Mouse (Mus musculus) hindbrain, embryonic 15.5 days (tissue): ENCODE data around the gene Snd1. TPM values are rescaled to one million over a fixed set of nuclear protein-coding genes. Genes with fewer than 3 reads are reported as not detected.

ENCODE experiments used
- ATAC-seq: fragments of 200-750 bp; cut with Nextera tagmentation; 2 replicates; pipeline ENCODE4 v1.8.0; 2017; ENCODE audit warnings: low read depth, moderate number of reproducible peaks, moderate TSS enrichment; ENCODE audit not compliant: low FRiP score
- H3K27ac ChIP-seq: fragments of 300-500 bp; sonication (generic); replicated peaks from 2 replicates; pipeline ENCODE4 v1.5.1; 2015; ENCODE audit warnings: mild to moderate bottlenecking, inconsistent platforms
- H3K27me3 ChIP-seq: fragments of 300-500 bp; sonication (generic); 2 replicates; pipeline ENCODE4 v1.6.1; 2015; ENCODE audit warnings: control low read depth, inconsistent platforms
- H3K36me3 ChIP-seq: fragments of 300-500 bp; sonication (generic); 2 replicates; pipeline ENCODE4 v1.6.1; 2015; ENCODE audit warnings: control low read depth, inconsistent platforms
- H3K4me1 ChIP-seq: fragments of 300-500 bp; sonication (generic); replicated peaks from 2 replicates; pipeline ENCODE4 v1.6.1; 2015; ENCODE audit warnings: control low read depth, inconsistent platforms
- H3K4me2 ChIP-seq: fragments of 300-500 bp; sonication (generic); 2 replicates; pipeline ENCODE4 v1.6.1; 2015; ENCODE audit warnings: moderate library complexity, mild to moderate bottlenecking, inconsistent platforms
- H3K4me3 ChIP-seq: fragments of 300-500 bp; sonication (generic); 2 replicates; pipeline ENCODE4 v1.5.1; 2015; ENCODE audit warnings: mild to moderate bottlenecking, inconsistent platforms
- H3K9ac ChIP-seq: fragments of 300-500 bp; sonication (generic); 2 replicates; pipeline ENCODE4 v1.6.1; 2015; ENCODE audit warnings: inconsistent platforms
- H3K9me3 ChIP-seq: fragments of 300-500 bp; sonication (generic); 2 replicates; pipeline ENCODE4 v1.6.1; 2016; ENCODE audit warnings: control low read depth, inconsistent platforms
- WGBS: fragments of 180-500 bp; shearing (Covaris S2); methylation state at CpG from one replicate; pipeline ENCODE4 v1.1.7; 2015; 5-methylcytosine and 5-hydroxymethylcytosine counted together
- polyA plus RNA-seq: library from polyadenylated mRNA; unstranded; fragments of >200 nt; fragmentation: Nextera tagmentation; extraction: Ambion mirVana; gene quantifications from 2 replicates; pipeline ENCODE4 v1.2.1, GENCODE M21; 2015

Snd1 gene
- polyA plus RNA-seq, 1 experiment from 2014 or later = 76.4 TPM

DNA sequence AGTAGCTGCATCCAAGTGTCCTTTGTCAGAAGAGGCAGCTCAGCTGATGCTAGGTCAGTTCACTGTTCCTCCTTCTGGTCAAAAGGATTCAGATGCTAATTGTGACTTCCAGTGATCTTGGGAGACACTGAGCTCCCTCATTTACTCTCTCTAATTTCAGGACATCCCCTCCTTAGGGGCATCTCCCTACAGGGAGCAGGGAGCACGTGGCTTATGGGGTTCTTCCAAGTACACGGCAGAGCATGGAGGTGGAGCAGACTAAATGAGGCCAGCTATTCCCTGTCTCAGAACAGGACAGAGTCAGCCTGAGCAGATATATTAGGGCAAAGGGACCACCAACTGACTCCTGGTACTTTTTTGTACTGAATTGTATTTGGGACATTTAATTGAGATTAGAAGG lies 385.5 kb downstream of the Snd1 start:
- H3K9me3 ChIP-seq = no peaks in the 10 kb centered on the region
- WGBS = 24% methylated on average over 2 of the region's 2 CpGs
- ATAC-seq = no peak

DNA sequence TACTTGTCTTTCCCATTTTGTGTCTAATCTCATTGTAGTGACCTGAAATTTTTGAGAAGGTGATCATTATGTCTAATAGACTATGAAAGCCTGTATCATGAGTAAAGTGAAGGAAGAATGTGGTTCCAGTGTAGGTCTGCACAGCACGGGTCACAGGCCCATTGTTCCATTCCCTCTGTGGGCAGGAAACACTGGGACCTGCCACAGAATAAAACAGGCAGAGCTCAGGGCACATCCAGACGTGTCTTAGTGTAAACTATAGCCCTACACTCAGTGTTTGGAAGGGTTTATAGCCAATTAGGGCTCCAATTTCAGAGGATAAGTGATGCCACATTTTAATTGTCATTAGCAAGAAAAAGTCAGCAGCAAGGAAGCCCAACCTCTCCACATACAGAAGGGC lies 386.0 kb downstream of the Snd1 start:
- Histone ChIP-seq H3K9me3 (no peaks in the 10 kb centered on the region), H3K4me2 (no peak overlapping the region), H3K9ac (no peak overlapping the region), H3K4me1 (peaks cover 26% of the 10 kb centered on the region), H3K36me3 (no peaks in the 10 kb centered on the region), H3K4me3 (no peak overlapping the region), H3K27ac (no peak overlapping the region), H3K27me3 (no peaks in the 10 kb centered on the region; the same call in 1 of the 2 replicates)
- 32% methylated on average over 2 of the region's 2 CpGs for WGBS
- ATAC-seq = no peak

More for the DNA sequence above, 385.5 kb downstream of the Snd1 start:
- Histone ChIP-seq H3K4me2 (no peak overlapping the region), H3K36me3 (no peaks in the 10 kb centered on the region), H3K9ac (no peak overlapping the region), H3K27ac (no peak overlapping the region), H3K27me3 (no peaks in the 10 kb centered on the region; the same call in 1 of the 2 replicates), H3K4me3 (no peak overlapping the region), H3K4me1 (peaks cover 24% of the 10 kb centered on the region)

DNA sequence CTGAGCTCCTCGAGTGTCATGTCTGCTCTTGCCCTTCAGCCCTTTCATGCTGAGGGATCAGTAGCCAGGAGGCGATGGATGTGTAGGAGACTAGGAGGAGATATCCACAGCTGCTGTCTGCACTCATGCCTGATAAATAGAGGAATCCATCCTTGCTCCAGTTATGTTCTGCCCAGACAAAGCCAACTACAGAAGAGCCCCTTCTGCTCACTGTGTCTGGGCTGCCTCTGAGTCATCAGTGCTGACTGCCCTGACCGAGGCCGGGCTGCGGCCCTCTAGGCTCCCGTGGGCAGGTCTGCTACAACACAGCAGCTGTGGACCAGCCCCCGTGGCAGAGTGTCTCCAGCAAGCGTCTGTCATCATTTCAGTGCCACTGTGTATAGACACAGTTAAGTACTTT lies 387.4 kb downstream of the Snd1 start:
- Histone ChIP-seq H3K4me3 (no peak overlapping the region), H3K36me3 (no peaks in the 10 kb centered on the region), H3K27ac (no peak overlapping the region), H3K9ac (no peak overlapping the region), H3K4me2 (no peak overlapping the region), H3K27me3 (no peaks in the 10 kb centered on the region; the same call in 1 of the 2 replicates), H3K4me1 (peaks cover 28% of the 10 kb centered on the region), H3K9me3 (no peaks in the 10 kb centered on the region)
- 46% methylated on average over 8 of the region's 8 CpGs for WGBS
- ATAC-seq = no peak

DNA sequence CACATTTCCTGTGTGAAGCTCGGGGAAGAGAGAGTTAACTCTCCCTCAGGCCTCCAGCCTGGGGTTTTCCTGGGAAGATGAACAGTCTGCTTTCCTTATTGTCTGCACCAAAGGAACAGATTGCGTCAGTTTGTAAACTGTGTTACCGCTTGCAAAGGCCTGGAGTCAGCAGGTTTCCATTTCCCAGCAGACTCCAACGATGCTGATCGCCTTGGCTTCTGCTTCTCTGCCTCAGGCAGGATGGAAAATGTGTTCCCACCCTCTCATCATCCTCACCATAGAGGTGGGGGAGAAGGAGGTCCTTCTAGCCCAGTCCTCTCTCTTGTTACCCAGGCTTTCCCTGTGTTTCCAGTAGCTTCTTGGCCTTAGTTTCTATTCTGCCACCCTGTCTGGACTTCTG lies 389.7 kb downstream of the Snd1 start:
- no peaks in the 10 kb centered on the region for H3K9me3 ChIP-seq
- no peak overlapping the region for H3K4me2 ChIP-seq
- no peaks in the 10 kb centered on the region for H3K36me3 ChIP-seq
- no peak overlapping the region for H3K9ac ChIP-seq
- peaks cover 36% of the 10 kb centered on the region for H3K4me1 ChIP-seq
- H3K27ac ChIP-seq = peak overlapping the region; percentile 44
- H3K27me3 ChIP-seq = no peaks in the 10 kb centered on the region
- peak; percentile 75 for ATAC-seq
- 15% methylated on average over 5 of the region's 5 CpGs for WGBS
- no peak overlapping the region for H3K4me3 ChIP-seq

DNA sequence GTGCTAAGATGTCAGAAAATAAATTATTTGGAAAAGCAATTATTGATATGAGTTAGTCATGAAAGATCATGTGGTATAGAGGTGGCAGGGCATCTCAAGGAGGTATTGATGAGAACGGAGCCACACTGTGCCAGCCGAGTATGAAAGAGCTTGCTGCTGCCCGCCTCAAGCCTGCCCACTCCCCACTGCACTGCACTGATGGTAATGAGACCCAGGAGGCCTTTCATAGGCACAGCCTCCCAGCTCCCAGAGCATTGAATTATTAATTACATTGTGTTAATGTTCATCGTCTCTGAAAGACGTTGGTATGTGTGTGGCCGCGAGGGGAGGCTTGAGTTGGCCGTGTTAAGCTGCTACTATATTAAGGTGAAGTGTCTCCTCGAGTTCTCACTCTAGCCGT lies 390.2 kb downstream of the Snd1 start:
- H3K36me3 ChIP-seq = no peaks in the 10 kb centered on the region
- ATAC-seq = peak; percentile 66
- WGBS = 25% methylated on average over 10 of the region's 10 CpGs
- H3K9me3 ChIP-seq = no peaks in the 10 kb centered on the region
- no peaks in the 10 kb centered on the region for H3K27me3 ChIP-seq
- H3K27ac ChIP-seq = peak overlapping the region; percentile 44
- peaks cover 35% of the 10 kb centered on the region for H3K4me1 ChIP-seq
- no peak overlapping the region for H3K4me3 ChIP-seq
- no peak overlapping the region for H3K4me2 ChIP-seq
- no peak overlapping the region for H3K9ac ChIP-seq

DNA sequence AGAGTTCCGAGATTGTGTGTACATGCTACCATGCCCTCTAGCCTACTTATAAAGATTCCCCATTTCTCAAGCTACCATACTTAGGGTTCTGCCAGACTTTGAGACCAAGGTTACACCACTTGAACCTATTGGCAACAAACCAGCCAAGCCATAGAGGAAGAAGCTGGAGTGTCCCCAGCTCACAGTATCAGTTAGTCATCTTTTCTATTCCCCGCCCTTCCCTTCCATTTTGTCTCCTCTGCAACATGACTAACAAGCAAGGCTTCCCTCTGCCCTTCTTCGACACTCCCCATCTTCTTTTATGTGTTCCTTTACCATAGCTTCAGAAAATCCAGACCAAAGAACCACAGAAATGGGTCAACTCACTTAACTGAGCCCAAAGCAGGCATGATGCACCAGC lies 391.3 kb downstream of the Snd1 start:
- ATAC-seq = no peak
- 97% methylated on average over 3 of the region's 3 CpGs for WGBS

DNA sequence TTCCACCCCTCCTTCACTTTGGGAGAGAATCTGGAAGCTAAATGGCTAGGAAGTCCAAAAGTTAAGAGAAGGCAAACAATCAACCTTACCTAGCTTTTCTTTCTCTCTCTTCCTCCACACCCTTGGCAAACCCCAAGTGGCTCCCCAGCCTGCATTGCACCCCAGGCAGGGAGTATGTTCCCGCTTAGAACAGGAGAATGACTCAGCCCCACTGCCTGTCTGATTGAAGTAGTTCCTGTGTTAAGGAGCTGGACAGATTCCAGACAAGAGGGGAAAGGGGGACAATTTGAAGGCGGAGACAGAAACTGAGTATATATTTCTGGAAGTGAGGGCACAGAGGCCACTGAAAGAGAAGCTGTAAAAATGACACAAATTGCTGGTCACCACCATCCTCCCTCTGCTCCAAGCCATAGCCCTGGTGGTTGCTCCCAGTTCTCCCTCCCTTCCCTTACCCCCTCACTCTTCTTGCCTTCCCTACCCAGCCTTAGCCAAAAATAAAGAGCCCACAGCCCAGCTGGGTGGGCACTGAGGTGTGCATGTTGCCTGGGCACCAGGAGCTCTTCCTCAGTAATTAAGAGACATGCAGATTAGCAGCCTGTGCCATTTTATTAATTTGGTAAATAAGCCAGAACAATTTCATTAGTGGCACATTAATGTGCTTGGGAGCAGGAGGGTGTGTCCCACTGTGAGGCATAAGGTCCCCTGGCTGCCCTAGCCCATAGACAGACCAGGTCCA lies 392.7 kb downstream of the Snd1 start:
- H3K36me3 ChIP-seq = no peaks in the 10 kb centered on the region
- no peaks in the 10 kb centered on the region for H3K9me3 ChIP-seq
- WGBS = 47% methylated on average over 2 of the region's 2 CpGs
- no peak overlapping the region for H3K27ac ChIP-seq
- no peaks in the 10 kb centered on the region for H3K27me3 ChIP-seq
- H3K4me2 ChIP-seq = no peak overlapping the region
- H3K9ac ChIP-seq = no peak overlapping the region
- no peak; the same call in 1 of the 2 replicates for ATAC-seq
- no peak overlapping the region for H3K4me3 ChIP-seq
- H3K4me1 ChIP-seq = peaks cover 44% of the 10 kb centered on the region

More for the DNA sequence above, 391.3 kb downstream of the Snd1 start:
- Histone ChIP-seq H3K4me1 (peaks cover 32% of the 10 kb centered on the region), H3K9ac (no peak overlapping the region), H3K4me2 (no peak overlapping the region), H3K27ac (no peak overlapping the region), H3K9me3 (no peaks in the 10 kb centered on the region), H3K36me3 (no peaks in the 10 kb centered on the region), H3K27me3 (no peaks in the 10 kb centered on the region), H3K4me3 (no peak overlapping the region)

DNA sequence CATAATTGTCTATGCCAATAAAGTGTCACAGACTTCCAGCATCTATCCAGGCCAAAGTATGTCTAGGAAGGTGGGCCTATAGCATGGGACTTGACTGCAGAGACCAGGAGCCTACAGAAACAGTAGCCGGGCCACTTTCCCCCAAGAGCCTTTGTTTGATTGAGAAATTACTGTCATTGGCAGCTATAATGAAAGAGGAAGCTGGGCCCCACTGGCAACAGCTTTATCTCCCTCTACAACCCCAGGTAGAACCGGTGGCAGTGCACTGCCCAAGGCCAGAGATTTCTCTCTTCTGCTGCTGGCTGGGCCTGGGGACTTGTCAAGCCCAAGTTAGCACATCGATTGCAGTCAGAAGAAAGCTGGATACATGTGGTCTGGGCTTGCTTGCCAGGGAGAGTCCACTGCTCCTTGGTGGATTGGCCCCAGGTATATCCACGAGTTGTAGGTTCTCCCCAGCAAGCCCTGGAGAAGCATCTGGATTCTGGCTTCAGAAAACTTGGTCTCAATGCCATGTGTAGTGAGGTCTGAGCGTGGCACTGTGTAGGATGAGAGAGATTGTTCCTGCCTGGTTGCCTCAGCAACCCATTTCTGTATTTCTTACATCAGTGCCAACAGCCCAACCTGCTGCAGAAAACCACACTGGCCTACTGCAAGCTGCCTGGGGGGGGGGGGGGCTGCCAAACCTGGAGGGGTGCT lies 396.9 kb downstream of the Snd1 start:
- 0 out of 2 replicates have a peak, but pooled peaks have one; percentile 12 for ATAC-seq
- Histone ChIP-seq H3K4me1 (peaks cover 50% of the 10 kb centered on the region), H3K27me3 (no peaks in the 10 kb centered on the region), H3K4me2 (no peak overlapping the region), H3K27ac (no peak overlapping the region), H3K9ac (no peak overlapping the region), H3K4me3 (no peak overlapping the region), H3K9me3 (no peaks in the 10 kb centered on the region), H3K36me3 (no peaks in the 10 kb centered on the region)
- 63% methylated on average over 5 of the region's 5 CpGs for WGBS

DNA sequence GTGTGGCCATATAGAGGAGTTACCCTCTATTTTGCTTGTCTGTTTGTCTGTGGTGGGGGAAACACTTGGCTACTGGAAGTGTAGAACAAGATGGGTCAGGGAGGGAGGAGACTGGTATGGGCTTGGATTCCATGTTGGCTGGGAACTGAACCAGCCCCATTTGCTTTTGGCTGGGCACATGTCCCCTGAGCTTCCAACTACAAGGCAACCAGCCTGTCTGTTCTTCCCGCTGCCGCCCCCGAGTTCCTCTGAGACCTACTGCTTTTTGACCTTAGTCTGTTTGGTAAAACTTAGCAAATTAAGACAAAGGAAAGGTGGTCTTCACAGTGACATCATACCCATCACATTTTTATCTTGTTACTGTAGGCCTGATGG lies 397.5 kb downstream of the Snd1 start:
- H3K27ac ChIP-seq = no peak overlapping the region

DNA sequence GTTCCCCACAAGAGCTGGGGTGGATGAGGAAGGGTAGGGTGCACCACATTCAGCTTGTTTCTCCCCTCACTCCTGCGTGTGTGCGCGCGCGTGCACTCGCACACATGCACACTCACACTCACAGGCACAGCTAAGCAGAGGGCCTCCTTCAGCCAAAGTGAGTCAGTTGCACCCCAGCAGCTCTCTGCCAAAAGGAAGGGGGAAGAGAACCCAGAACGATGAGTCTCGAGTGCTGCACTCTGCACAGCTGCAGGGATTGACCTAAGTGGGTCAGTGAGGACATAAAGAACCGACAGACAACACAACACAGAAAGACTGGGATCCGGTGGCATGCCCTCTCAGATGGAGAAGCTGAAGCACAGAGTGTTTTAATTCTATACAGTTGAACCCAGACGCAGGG lies 399.1 kb downstream of the Snd1 start:
- H3K9ac ChIP-seq = no peak overlapping the region
- H3K4me2 ChIP-seq = no peak overlapping the region
- no peaks in the 10 kb centered on the region for H3K27me3 ChIP-seq
- no peak for ATAC-seq
- WGBS = 78% methylated on average over 11 of the region's 11 CpGs
- no peaks in the 10 kb centered on the region for H3K9me3 ChIP-seq
- H3K36me3 ChIP-seq = no peaks in the 10 kb centered on the region
- H3K27ac ChIP-seq = peak overlapping the region; percentile 41; the same call in 1 of the 2 replicates
- H3K4me1 ChIP-seq = peaks cover 58% of the 10 kb centered on the region
- no peak overlapping the region for H3K4me3 ChIP-seq

More for the DNA sequence above, 397.5 kb downstream of the Snd1 start:
- peaks cover 55% of the 10 kb centered on the region for H3K4me1 ChIP-seq
- ATAC-seq = no peak
- no peaks in the 10 kb centered on the region for H3K9me3 ChIP-seq
- no peak overlapping the region for H3K9ac ChIP-seq
- H3K36me3 ChIP-seq = no peaks in the 10 kb centered on the region
- H3K4me3 ChIP-seq = no peak overlapping the region
- 91% methylated on average over 3 of the region's 3 CpGs for WGBS
- no peak overlapping the region for H3K4me2 ChIP-seq
- H3K27me3 ChIP-seq = no peaks in the 10 kb centered on the region

DNA sequence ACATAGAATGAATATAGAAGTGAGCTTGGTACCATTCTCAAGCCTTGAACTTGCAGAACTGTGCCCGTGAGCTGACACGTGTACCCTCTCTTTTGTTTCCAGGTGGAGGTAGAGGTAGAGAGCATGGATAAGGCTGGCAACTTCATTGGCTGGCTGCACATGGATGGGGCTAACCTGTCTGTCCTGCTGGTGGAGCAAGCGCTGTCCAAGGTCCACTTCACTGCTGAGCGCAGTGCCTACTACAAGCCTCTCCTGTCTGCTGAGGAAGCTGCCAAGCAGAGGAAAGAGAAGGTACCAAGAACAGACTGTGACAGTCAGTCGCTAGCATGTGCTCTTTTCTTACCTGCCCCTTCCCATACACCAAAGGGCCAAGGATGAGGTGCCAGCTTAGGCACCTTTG lies 399.8 kb downstream of the Snd1 start:
- Histone ChIP-seq H3K4me3 (no peak overlapping the region), H3K27ac (no peak overlapping the region), H3K27me3 (no peaks in the 10 kb centered on the region), H3K4me1 (peaks cover 58% of the 10 kb centered on the region), H3K4me2 (no peak overlapping the region), H3K9me3 (no peaks in the 10 kb centered on the region), H3K9ac (no peak overlapping the region), H3K36me3 (no peaks in the 10 kb centered on the region)
- no peak for ATAC-seq
- 93% methylated on average over 5 of the region's 5 CpGs for WGBS

DNA sequence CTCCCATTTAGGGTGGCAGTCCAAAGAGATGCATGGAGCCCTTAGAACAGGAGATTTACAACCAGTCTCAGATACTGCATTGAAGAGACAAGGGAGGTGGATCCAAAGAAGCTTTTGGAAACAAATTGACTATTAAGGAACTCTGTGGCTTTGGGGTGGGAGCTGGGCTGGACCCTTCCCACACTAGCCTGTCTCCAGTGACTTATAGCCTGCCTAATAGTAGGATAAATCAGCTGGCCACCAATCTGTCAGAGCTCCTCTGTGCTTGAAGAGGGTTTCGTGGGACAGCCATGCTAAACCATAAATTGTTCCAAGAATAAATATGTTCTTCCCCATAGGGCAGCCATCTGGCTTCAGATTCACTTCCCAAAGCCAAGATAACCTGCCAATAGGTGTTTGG lies 400.4 kb downstream of the Snd1 start:
- peaks cover 58% of the 10 kb centered on the region for H3K4me1 ChIP-seq
- 0 out of 2 replicates have a peak, but pooled peaks have one; percentile 21 for ATAC-seq
- no peak overlapping the region for H3K4me2 ChIP-seq
- no peak overlapping the region for H3K4me3 ChIP-seq
- WGBS = 64% methylated on average over 1 of the region's 1 CpGs
- no peaks in the 10 kb centered on the region for H3K36me3 ChIP-seq
- H3K9me3 ChIP-seq = no peaks in the 10 kb centered on the region
- no peak overlapping the region for H3K27ac ChIP-seq
- H3K27me3 ChIP-seq = no peaks in the 10 kb centered on the region
- H3K9ac ChIP-seq = no peak overlapping the region
